Mouse (Mus musculus): ENCODE measurements around the gene Krtap6-1.
"Not testable (repeated sequence)": the region's sequence is repeated elsewhere in the genome, so short reads cannot be mapped to it uniquely, and the experiment has no call there.

The Krtap6-1 gene

GRCm38 (mm10) chr16:89031399-89031798 lies at the start of gene Krtap6-1:
Gene Krtap6-1, plus strand, starts transcription at chr16:89031699.
- DNase-seq (ENCODE audit: low spot score in 2 of 2): not testable (repeated sequence)

GRCm38 (mm10) chr16:89010659-89011058 lies 20.8 kb upstream of the Krtap6-1 start, which contains the start of gene Krtap22-2:
Gene Krtap22-2, minus strand, starts transcription at chr16:89010759.
- DNase-seq (ENCODE audit: low spot score in 2 of 2): no peak

GRCm38 (mm10) chr16:89013973-89014372 lies 17.5 kb upstream of the Krtap6-1 start:
- DNase-seq (ENCODE audit: low spot score in 2 of 2): no peak

GRCm38 (mm10) chr16:89014984-89015383 lies 16.5 kb upstream of the Krtap6-1 start, which contains the start of gene Gm10229:
Gene Gm10229, plus strand, starts transcription at chr16:89015284.
- not testable (repeated sequence) for DNase-seq (ENCODE audit: low spot score in 2 of 2)

- not testable (repeated sequence) for DNase-seq (ENCODE audit: low spot score in 2 of 2)
Observed at GRCm38 (mm10) chr16:89041372-89041771, 9.9 kb downstream of the Krtap6-1 start, which contains the start of gene Gm10228. Gene Gm10228, minus strand, starts transcription at chr16:89041472.

GRCm38 (mm10) chr16:89047783-89048182 lies 16.3 kb downstream of the Krtap6-1 start, which contains the start of gene Krtap6-5:
Gene Krtap6-5, minus strand, starts transcription at chr16:89047883.
- no peak for DNase-seq (ENCODE audit: low spot score in 2 of 2)

- not testable (repeated sequence) for DNase-seq (ENCODE audit: low spot score in 2 of 2)
Observed at GRCm38 (mm10) chr16:89063902-89064301, 32.4 kb downstream of the Krtap6-1 start, which contains the start of gene 1110025L11Rik. Gene 1110025L11Rik, minus strand, starts transcription at chr16:89064002.

GRCm38 (mm10) chr16:89071041-89071440 lies 39.5 kb downstream of the Krtap6-1 start:
- not testable (repeated sequence) for DNase-seq (ENCODE audit: low spot score in 2 of 2)

All from right cerebral cortex, postnatal 36 days (tissue).